Mouse (Mus musculus): ENCODE data around the gene Trmt10c. TPM values are rescaled to one million over a fixed set of nuclear protein-coding genes. Genes with fewer than 3 reads are reported as not detected.

Gene Trmt10c
- polyA plus RNA-seq (2015; fragmentation: Nextera tagmentation; extraction: Ambion mirVana) = 21.2 and 24.3 TPM in 2 replicates

DNA sequence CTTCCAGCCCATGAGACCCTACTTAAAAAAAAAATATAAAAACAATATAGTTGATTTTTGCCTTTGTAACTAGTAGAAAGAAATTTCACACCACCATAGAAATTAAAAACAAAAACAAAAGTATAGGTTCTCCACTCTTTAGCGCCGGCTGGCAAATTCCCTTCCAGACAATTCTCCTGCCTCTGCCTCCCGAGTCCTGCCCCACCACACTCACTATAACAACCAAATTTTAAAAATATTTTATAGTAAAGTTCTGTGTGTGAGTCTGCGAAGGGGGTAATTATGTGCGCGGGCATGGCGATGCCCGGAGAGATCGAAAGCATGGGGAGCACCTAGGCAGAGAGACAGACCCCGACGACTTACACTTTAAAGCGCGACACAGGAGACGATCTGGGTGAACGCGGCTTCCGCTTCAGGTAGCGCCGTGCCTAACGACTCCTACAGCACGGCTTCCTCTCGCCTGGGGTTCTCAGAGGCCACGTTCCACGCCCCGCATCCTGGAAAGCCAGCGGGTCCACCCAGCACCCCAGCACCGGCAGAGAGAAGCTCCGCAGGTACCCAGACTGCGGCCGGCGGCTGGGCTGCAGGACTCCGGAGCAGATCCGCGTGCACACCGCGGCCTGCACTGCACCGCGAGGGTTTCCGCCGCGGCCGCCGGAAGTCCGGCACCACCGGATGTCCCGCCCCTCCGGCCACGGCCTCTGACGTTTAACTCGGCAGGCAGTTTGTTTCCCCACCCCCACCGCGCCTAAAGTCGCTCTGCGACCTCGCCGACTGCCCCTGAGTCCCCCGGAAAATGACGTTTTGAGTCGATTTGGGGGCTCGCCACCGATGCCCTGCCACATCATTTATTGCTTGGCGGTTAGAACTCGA is at the start of gene Trmt10c:
Trmt10c (minus strand) TSS at position 682 of the 873 bp plus-strand sequence.
- Histone ChIP-seq H3K9ac (ENCODE audit: low read length) (peak within 1 kb of the TSS; percentile 98), H3K27me3 (ENCODE audit: control insufficient read depth, insufficient read depth, low read length) (no peaks in the 10 kb centered on the region), H3K9me3 (replicated peaks; ENCODE audit: control insufficient read depth, low read length) (no peaks in the 10 kb centered on the region), H3K4me3 (ENCODE audit: low read length) (peak within 1 kb of the TSS; percentile 97), H3K4me1 (ENCODE audit: control insufficient read depth, insufficient read depth, low read length) (peaks cover 11% of the 10 kb centered on the region), H3K27ac (ENCODE audit: low read length) (peak within 1 kb of the TSS; percentile 91), H3K36me3 (ENCODE audit: control insufficient read depth, insufficient read depth) (peaks cover 14% of the 10 kb centered on the region), H3K4me2 (ENCODE audit: low read depth, low read length) (peak within 1 kb of the TSS; percentile 86)
- under 1% methylated on average over 63 of the region's 63 CpGs for WGBS
- ATAC-seq (replicated peaks; ENCODE audit: extremely low read depth, insufficient read depth, low FRiP score) = peak; percentile 99

DNA sequence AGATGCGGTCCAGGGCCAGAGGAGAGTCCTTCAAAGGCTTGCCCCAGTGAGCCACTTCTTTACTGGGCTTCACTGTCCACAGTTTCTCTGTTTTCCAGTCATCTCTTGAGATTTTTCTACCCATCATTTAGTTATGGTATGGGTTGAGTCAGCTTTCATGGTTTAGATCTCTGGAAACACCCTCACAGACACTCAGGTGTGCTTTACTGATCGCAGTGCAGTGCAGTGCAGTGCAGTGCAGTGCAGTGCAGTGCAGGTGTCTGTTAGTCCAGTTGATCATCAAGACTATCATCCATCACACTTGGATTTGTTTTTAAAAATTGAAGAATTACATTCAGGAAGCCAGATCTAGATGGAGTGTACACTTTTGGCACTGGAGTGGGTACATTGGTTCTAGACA is 48.7 kb upstream of the Trmt10c start:
- no peak for ATAC-seq (replicated peaks; ENCODE audit: extremely low read depth, insufficient read depth, low FRiP score)
- 94% methylated on average over 2 of the region's 2 CpGs for WGBS

DNA sequence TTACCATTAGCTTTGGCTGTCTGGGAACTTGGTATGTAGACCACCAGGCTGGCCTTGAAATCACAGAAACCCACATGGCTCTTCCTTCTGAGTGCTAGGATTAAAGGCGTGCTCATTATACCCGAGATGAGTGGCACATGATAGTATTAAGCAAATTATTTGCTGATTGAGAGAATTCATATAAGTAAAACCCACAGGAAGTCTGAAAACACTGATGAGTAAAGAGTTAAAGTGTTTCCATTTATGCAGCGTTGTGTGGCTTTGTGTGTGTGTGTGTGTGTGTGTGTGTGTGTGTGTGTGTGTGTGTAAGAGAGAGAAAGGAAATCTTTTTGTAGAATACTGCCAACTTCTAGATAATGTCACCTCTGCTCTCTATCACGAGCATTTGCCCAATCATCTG is 44.1 kb upstream of the Trmt10c start:
- no peak overlapping the region for H3K27ac ChIP-seq (ENCODE audit: low read length)
- no peak overlapping the region for H3K9ac ChIP-seq (ENCODE audit: low read length)
- H3K4me1 ChIP-seq (ENCODE audit: control insufficient read depth, insufficient read depth, low read length) = peaks cover 2% of the 10 kb centered on the region
- H3K27me3 ChIP-seq (ENCODE audit: control insufficient read depth, insufficient read depth, low read length) = no peaks in the 10 kb centered on the region
- 0 out of 2 replicates have a peak, but pooled peaks cover 4% of the 10 kb centered on the region for H3K36me3 ChIP-seq (ENCODE audit: control insufficient read depth, insufficient read depth)
- WGBS = 79% methylated on average over 4 of the region's 4 CpGs
- H3K4me3 ChIP-seq (ENCODE audit: low read length) = no peak overlapping the region
- no peak for ATAC-seq (replicated peaks; ENCODE audit: extremely low read depth, insufficient read depth, low FRiP score)
- no peak overlapping the region for H3K4me2 ChIP-seq (ENCODE audit: low read depth, low read length)
- no peaks in the 10 kb centered on the region for H3K9me3 ChIP-seq (replicated peaks; ENCODE audit: control insufficient read depth, low read length)

More for the DNA sequence above, 48.7 kb upstream of the Trmt10c start:
- Histone ChIP-seq H3K9ac (ENCODE audit: low read length) (no peak overlapping the region), H3K27ac (ENCODE audit: low read length) (no peak overlapping the region), H3K9me3 (replicated peaks; ENCODE audit: control insufficient read depth, low read length) (no peaks in the 10 kb centered on the region), H3K27me3 (ENCODE audit: control insufficient read depth, insufficient read depth, low read length) (no peaks in the 10 kb centered on the region), H3K4me3 (ENCODE audit: low read length) (no peak overlapping the region), H3K4me1 (ENCODE audit: control insufficient read depth, insufficient read depth, low read length) (no peaks in the 10 kb centered on the region), H3K4me2 (ENCODE audit: low read depth, low read length) (no peak overlapping the region), H3K36me3 (ENCODE audit: control insufficient read depth, insufficient read depth) (0 out of 2 replicates have a peak, but pooled peaks cover 4% of the 10 kb centered on the region)

DNA sequence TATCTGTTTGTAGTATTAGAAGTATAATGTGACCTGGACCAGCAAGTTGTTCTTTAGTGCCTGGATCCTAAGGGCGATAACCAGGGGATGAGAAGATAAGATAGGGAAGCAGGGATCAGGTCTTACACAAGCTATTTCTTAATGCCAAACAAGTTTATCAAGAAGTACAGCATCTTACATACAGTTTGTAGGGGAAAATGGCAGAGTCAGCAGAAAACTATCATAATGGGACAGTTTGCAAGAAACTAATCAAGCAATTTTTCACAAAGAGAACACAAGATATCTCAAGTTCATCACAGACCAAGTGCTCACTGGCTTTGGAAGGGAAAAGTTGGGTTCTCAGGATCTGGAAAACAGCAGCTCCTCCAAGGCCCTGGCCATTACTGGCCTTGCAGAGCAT is 41.8 kb upstream of the Trmt10c start:
- Histone ChIP-seq H3K36me3 (ENCODE audit: control insufficient read depth, insufficient read depth) (no peaks in the 10 kb centered on the region), H3K4me3 (ENCODE audit: low read length) (no peak overlapping the region), H3K27me3 (ENCODE audit: control insufficient read depth, insufficient read depth, low read length) (no peaks in the 10 kb centered on the region), H3K27ac (ENCODE audit: low read length) (no peak overlapping the region), H3K9me3 (replicated peaks; ENCODE audit: control insufficient read depth, low read length) (no peaks in the 10 kb centered on the region), H3K9ac (ENCODE audit: low read length) (no peak overlapping the region), H3K4me1 (ENCODE audit: control insufficient read depth, insufficient read depth, low read length) (peaks cover 8% of the 10 kb centered on the region), H3K4me2 (ENCODE audit: low read depth, low read length) (no peak overlapping the region)
- 80% methylated on average over 1 of the region's 1 CpGs for WGBS
- no peak for ATAC-seq (replicated peaks; ENCODE audit: extremely low read depth, insufficient read depth, low FRiP score)

DNA sequence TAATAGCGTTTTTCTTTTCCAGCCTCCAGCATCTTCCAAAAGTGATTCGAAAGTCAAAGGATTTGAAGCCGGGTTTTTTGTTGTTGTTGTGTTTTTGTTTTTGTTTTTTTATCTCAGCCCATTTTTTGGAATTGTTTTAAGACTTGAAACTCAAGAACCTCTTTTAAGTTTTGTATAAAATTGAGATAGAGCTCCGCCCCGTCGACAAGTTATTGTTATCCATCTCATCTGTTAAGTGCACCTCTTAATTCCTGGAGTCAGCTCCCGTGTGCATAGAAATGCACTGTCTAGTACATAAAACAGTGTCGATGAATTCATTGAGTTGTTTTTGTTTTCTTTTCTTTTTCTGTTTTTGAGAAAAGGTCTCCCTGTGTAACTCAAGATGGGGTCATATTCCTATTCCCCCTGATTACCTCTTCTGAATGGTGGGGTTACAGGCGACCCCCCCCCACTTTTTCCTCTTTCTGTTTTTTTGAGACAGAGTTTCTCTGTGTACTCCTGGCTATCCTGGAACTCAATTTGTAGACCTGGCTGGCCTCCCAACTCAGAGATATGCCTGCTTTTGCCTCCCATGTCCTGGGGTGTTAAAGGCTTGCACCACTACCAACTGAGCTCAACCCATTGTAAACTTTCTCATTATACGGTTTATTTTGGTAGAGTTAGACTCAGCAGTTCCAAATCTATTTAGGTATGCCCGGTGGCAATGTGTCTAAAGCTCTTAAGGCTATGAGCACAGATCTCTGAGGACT is 38.7 kb upstream of the Trmt10c start:
- H3K9me3 ChIP-seq (replicated peaks; ENCODE audit: control insufficient read depth, low read length) = no peaks in the 10 kb centered on the region
- H3K27ac ChIP-seq (ENCODE audit: low read length) = peak overlapping the region; percentile 93
- no peaks in the 10 kb centered on the region for H3K36me3 ChIP-seq (ENCODE audit: control insufficient read depth, insufficient read depth)
- 9% methylated on average over 11 of the region's 11 CpGs for WGBS
- H3K4me1 ChIP-seq (ENCODE audit: control insufficient read depth, insufficient read depth, low read length) = peaks cover 8% of the 10 kb centered on the region
- peak overlapping the region; percentile 64 for H3K4me2 ChIP-seq (ENCODE audit: low read depth, low read length)
- ATAC-seq (replicated peaks; ENCODE audit: extremely low read depth, insufficient read depth, low FRiP score) = no peak
- H3K9ac ChIP-seq (ENCODE audit: low read length) = peak overlapping the region; percentile 84
- no peaks in the 10 kb centered on the region for H3K27me3 ChIP-seq (ENCODE audit: control insufficient read depth, insufficient read depth, low read length)
- peak overlapping the region; percentile 91 for H3K4me3 ChIP-seq (ENCODE audit: low read length)

DNA sequence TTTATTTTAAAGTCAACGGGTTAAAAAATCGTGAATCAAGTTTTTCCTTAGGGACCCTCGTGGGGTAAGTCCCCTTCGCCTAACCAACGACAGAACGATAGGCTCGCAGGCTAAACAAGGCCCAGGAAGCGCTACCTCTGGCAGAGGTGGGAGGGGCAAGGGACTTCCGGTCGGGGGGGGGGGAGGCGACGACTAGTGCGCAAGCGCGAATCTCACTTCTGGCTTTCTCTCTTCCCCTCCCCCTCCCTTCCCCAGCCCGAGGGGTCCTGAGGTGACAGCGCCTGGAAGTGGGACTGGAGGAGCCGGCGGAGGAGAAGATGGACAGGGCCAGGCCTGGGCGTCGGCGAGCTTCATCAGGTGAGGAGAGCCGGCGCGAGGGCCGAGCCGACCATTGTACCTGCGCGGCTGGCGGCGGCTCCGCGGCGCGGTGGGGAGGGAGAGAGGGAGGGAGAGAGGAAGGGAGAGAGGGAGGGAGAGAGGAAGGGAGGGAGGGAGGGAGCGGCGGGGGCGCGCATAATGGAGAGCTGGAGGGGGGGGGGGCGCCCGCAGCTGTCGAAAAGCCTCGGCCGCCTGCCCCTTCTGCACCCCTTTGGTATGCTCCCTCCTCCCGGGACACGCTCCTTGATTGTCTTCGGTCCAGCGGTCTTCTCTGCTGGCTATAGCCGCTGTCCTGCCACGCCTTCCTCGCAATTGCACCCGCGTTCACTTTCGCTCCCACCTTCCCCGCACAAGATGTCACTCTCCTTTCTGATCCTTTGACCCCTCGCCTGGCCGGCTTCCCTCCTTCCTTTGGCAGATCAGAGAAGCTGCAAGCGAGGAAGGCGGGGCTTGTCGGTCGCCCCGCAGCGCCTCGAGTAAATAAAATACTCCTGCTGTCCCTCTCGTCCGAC is 37.8 kb upstream of the Trmt10c start:
- ATAC-seq (replicated peaks; ENCODE audit: extremely low read depth, insufficient read depth, low FRiP score) = peak; percentile 87

DNA sequence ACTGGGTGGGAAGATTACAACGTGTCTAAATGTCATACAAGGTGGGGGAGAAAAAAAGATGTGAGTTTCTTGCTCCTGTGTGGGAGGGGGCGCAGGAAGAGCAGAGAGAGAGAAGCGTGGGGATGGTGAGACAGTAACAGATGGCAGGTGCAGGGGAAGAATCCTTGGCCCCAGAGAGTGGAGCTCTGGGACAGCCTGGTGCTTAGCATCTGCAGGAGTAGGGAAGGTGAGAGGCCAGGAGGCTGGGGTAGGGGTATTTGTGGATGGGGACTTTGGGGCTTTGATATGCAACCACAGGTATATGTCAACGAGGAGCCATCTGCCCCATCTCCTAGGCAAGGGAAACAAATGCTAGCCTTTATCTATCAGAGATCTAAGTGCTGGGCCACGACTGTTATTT is 36.9 kb upstream of the Trmt10c start:
- Histone ChIP-seq H3K36me3 (ENCODE audit: control insufficient read depth, insufficient read depth) (no peaks in the 10 kb centered on the region), H3K27ac (ENCODE audit: low read length) (no peak overlapping the region), H3K4me3 (ENCODE audit: low read length) (no peak overlapping the region)

More for the DNA sequence above, 37.8 kb upstream of the Trmt10c start:
- under 1% methylated on average over 53 of the region's 66 CpGs for WGBS
- Histone ChIP-seq H3K9ac (ENCODE audit: low read length) (peak overlapping the region; percentile 84), H3K36me3 (ENCODE audit: control insufficient read depth, insufficient read depth) (no peaks in the 10 kb centered on the region), H3K4me1 (ENCODE audit: control insufficient read depth, insufficient read depth, low read length) (peaks cover 8% of the 10 kb centered on the region), H3K27ac (ENCODE audit: low read length) (peak overlapping the region; percentile 93), H3K9me3 (replicated peaks; ENCODE audit: control insufficient read depth, low read length) (no peaks in the 10 kb centered on the region), H3K4me2 (ENCODE audit: low read depth, low read length) (peak overlapping the region; percentile 64), H3K4me3 (ENCODE audit: low read length) (peak overlapping the region; percentile 91), H3K27me3 (ENCODE audit: control insufficient read depth, insufficient read depth, low read length) (no peaks in the 10 kb centered on the region)

DNA sequence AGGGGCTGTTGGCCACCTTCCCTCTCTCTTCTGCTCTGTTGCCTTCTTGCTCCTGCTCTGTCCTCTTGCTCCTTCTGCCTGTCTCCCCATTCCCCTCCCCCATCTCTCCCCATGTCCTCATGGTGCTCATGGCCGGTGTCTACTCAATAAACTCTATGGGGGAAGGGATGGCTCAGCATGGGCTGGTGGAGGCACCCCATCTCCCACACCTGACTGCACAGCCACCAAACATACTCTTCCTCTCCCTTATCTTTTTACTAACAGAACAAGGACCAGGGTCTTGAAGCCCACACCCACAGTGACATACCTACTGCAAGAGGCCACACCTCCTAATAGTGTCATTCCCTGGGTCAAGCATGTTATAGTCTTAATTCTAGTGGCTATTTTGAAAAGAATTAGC is 36.5 kb upstream of the Trmt10c start:
- peaks cover 8% of the 10 kb centered on the region for H3K4me1 ChIP-seq (ENCODE audit: control insufficient read depth, insufficient read depth, low read length)
- no peak overlapping the region for H3K9ac ChIP-seq (ENCODE audit: low read length)
- H3K27ac ChIP-seq (ENCODE audit: low read length) = no peak overlapping the region
- no peaks in the 10 kb centered on the region for H3K27me3 ChIP-seq (ENCODE audit: control insufficient read depth, insufficient read depth, low read length)
- H3K36me3 ChIP-seq (ENCODE audit: control insufficient read depth, insufficient read depth) = no peaks in the 10 kb centered on the region
- no peak for ATAC-seq (replicated peaks; ENCODE audit: extremely low read depth, insufficient read depth, low FRiP score)
- H3K9me3 ChIP-seq (replicated peaks; ENCODE audit: control insufficient read depth, low read length) = no peaks in the 10 kb centered on the region
- H3K4me3 ChIP-seq (ENCODE audit: low read length) = no peak overlapping the region
- H3K4me2 ChIP-seq (ENCODE audit: low read depth, low read length) = no peak overlapping the region
- whole genome bisulfite sequencing = 82% methylated on average over 1 of the region's 1 CpGs

More for the DNA sequence above, 36.9 kb upstream of the Trmt10c start:
- Histone ChIP-seq H3K9me3 (replicated peaks; ENCODE audit: control insufficient read depth, low read length) (no peaks in the 10 kb centered on the region), H3K4me2 (ENCODE audit: low read depth, low read length) (peak overlapping the region; percentile 64; the same call in 1 of the 2 replicates), H3K9ac (ENCODE audit: low read length) (0 out of 2 replicates have a peak overlapping the region, but pooled peaks have one; percentile 20), H3K4me1 (ENCODE audit: control insufficient read depth, insufficient read depth, low read length) (peaks cover 8% of the 10 kb centered on the region), H3K27me3 (ENCODE audit: control insufficient read depth, insufficient read depth, low read length) (no peaks in the 10 kb centered on the region)
- no peak for ATAC-seq (replicated peaks; ENCODE audit: extremely low read depth, insufficient read depth, low FRiP score)
- WGBS = 76% methylated on average over 5 of the region's 5 CpGs

All from heart, embryonic 16.5 days (tissue).